Mouse (Mus musculus) right cerebral cortex, postnatal 14 days (tissue): ENCODE measurements at regions not wholly inside any gene's neighbourhood (a gene's known extent, or its start where the extent isn't known, plus 50 kb on each side); places are given as distances from the start of the nearest gene placed in this dataset.
"Not testable (repeated sequence)": the region's sequence is repeated elsewhere in the genome, so short reads cannot be mapped to it uniquely, and the experiment has no call there.

Experiments used
- DNase-seq: peaks from one replicate; pipeline ENCODE4 v3.0.0; 2022

GRCm38 (mm10) chr11:91524019-91524418 is 53.3 kb downstream of the Kif2b start:
- DNase-seq, result no peak

GRCm38 (mm10) chr11:91479236-91479635 is 98.1 kb downstream of the Kif2b start:
- DNase-seq, result no peak

DNA sequence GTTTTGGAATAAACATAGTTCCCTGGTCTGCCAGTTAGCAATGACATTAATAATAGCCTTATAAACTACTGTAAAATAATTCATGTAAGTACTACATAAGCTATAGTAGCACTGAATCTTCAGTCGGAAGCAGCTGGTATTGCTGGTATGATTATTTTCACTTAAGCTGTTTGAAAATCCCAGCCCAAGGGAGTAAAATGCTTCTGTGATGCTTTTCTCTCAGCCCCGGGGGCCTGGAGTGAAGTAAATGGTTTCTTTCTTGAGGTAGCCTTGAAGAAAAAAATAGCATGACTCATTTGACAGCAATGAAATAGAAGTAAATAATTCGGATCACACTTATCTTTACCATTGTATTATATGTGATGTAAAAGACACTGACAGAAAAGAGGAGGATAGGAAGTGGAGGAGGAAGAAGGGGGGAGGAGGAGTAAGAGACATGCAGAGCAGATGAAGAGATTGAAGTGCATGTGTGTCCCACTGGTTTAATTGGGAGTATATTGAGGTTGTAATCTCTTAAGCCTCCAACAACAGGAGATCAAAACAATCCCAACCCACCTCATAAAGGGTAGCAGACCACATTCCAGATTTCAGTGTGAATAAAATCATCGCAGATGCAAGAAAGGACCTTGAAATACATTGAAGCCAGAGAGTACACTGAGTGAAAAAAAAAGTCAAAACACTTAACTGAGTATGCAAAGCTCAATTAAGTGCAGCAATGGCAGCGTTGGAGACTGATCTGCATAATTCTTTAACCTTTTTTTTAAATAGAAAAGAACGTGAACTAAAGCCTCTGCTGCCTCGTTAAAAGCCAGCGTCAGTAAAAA is 113.6 kb downstream of the Kif2b start:
- DNase-seq, result no peak

DNA sequence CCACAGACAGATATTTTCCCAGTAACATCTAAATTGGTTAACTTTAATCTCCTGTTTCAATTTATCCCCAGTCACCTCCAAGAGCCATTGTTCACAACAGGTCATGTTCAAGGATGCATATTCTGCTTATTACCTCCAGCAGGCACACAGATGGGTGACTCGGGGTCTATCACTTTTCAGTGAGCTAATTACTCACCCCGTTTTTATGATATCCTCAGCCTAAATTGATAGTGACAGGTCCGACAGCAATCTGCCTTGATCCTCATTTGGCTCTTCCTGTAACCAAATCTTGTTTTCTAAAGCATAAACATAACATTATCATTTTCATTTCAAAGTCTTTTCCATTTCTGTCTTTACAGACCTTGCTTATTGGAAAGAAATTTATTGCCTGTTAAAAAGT is 115.4 kb downstream of the Kif2b start:
- no peak for DNase-seq

DNA sequence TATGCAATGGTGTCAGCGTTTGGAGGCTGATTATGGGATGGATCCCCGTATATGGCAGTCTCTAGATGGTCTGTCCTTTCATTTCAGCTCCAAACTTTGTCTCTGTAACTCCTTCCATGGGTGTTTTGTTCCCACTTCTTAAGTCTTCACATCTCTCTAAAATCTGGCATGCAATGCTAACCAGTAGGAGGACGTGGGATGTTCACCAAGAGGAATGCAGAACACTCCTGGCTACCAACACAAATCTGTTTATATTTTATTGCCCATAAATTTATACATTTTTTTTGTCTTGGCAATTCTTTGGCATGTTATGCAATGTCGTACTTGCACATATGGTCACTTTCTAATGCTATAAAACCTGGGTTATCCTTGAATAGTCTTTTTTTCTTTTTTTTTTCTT is 135.0 kb downstream of the Kif2b start:
- no peak for DNase-seq

DNA sequence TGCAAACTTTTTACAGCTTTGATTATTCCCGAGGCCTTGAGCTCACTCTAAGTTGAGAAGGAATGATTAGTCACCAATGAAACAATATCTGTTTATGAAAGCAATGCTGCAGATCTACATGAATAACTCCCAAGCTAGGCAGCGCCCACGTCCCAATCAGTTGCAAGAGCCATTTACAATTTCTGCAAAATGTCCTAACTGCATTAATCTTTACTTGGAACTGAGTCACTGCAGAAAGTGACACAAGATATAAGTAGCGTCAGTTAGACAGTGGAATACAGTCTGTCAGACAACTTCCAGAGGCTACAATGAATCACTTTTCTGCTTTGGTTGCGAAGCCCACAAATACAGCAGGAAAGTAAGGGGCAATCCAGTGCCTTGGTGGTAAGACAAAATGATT is 145.2 kb downstream of the Kif2b start:
- DNase-seq, result no peak

DNA sequence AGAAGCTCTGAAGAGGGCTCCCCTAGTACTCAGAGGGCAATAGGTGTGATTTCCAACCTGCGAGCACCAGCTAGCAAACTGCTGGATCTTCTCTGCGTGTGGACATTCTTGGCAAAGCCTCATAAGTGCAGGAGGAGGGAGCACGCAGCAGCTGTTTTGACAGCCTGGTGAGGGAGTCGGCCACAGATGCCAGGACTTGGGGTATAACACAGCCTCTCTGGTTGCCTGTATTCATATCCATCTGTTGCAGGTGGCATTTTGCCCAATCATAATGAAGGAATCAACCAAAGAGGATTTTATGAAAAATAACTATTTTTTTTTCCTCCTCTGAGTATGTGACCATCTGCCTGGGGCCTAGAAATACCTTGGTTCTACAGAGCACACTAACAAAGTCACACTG is 150.6 kb downstream of the Kif2b start:
- DNase-seq, result peak; percentile 50

- DNase-seq, result no peak
These were observed 190.2 kb downstream of the Kif2b start for GRCm38 (mm10) chr11:91387172-91387571.

- no peak for DNase-seq
These were observed 220.3 kb downstream of the Kif2b start for GRCm38 (mm10) chr11:91357029-91357428.

DNA sequence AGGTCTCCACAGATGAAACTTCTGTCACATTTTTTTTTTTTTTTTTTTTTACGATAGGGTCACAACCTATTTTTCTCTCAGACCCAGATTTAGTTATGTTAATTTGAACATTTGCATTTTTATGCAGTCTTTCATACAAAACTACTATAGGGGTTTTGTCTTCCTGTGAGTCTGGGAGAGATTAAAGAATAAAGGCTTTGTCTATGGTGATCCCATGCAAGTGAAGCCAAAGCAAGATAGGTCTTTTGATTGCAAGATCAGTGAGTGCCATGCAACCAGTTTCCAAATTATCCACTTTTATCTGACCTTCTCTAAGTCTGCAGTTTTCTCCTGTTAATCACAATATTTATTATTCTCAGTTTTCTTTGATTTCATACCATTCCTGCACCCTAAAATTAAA is 234.7 kb downstream of the Kif2b start:
- DNase-seq, result no peak

GRCm38 (mm10) chr11:91333056-91333455 is 244.3 kb downstream of the Kif2b start:
- DNase-seq, result no peak

DNA sequence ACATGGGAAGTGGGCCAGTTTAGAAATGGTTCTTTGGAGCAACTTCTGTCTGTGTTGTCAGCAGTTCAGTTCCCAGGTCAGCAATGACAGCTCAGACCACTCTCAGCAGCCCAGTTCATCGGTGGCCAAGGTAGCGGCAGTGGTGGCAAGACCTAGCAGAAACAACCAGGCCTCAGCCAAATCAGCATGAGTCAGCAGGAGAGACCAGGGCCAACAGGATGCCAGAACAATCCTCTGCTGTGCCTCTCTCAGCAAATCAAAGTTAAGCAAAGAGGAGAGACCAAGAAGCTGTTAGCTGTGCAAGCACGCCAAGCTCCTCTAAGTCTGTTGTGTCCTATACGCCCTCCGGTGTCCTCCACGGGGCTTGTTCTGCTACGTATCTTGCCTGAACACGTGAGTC is 249.8 kb downstream of the Kif2b start:
- no peak for DNase-seq

- no peak for DNase-seq
These were observed 267.1 kb downstream of the Kif2b start for GRCm38 (mm10) chr11:91310212-91310742.

GRCm38 (mm10) chr11:91289194-91290123 is 287.9 kb downstream of the Kif2b start:
- peak; percentile 49 for DNase-seq

GRCm38 (mm10) chr11:91286376-91286775 is 291.0 kb downstream of the Kif2b start:
- no peak for DNase-seq

GRCm38 (mm10) chr11:91262216-91262615 is 315.1 kb downstream of the Kif2b start:
- no peak for DNase-seq

DNA sequence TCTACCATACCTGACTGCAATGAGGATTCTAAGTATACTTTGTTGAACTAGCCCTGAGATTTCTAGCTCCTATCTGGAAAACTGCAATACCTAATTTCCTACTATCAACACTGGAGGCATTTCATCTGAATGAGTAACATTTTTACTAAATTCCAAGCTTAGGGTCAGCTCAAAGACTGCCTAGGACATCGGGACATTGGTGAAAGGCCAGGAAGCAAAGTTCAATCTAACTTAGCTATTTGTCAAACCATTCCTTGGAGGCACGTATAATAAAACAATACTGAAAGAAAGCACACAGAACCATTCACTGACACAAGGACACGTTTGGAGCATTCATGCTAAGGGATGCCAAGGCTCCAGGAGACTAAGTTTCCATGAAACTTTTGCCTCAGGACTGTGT is 335.3 kb downstream of the Kif2b start:
- DNase-seq, result not testable (repeated sequence)

- DNase-seq, result no peak
These were observed 361.2 kb downstream of the Kif2b start for GRCm38 (mm10) chr11:91216158-91216557.

DNA sequence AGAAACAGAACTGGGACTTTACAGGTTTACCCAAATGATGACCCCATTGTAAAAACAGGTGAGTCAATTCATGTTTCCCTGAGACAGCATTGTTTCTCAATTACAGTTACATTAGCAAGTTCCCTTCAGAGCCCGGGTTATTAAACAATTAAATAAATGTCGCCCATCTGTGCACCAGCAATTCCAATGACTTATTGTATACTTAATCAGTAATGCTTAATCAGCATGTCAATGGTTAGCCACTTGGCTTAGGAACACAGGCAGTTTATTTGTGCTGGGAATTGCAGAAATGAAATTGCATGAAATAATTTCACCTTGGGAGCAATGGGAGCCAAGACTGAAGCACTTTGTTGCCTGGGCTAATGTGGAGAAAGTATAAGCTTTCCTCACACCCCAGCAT is 364.3 kb downstream of the Kif2b start:
- no peak for DNase-seq

DNA sequence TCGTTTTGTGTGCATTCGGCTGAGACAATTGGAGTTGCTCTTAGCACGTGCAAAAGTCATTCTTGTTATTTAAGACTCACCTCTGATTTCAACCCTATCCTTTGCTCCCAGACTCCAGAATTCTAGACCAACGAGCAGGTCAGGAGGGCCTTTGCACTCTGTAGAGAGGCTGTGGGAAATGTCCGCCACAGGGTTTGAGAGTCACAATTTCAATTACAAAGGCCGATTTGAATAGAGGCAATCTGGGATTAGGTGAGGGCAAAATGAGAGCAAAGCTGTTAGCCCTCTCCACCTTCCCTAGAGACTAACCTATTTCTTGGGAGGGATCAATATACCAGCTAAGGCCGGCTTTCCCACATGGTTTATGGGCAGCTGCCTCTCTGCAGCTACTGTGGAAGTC is 370.9 kb downstream of the Kif2b start:
- no peak for DNase-seq

- DNase-seq, result no peak
These were observed 372.9 kb downstream of the Kif2b start for GRCm38 (mm10) chr11:91204416-91204815.

DNA sequence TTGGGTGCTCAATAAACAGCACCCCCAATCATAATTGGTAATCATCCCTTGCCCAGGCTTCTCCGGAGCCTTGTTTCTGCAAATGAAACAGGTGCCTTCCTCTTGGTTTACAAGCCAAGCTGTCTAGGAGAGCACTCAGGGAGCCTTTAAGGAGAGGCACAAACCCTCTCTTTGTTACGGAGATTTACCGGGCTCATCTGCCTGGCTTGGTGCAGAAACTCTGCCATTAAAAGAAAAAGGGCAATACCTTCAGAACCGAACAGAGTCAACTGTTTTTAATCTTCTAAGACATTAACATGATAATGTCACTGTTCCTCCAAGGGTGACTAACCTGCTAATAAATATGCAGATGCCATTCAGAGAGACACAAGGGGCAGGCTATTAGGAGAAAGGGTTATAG is 380.5 kb downstream of the Kif2b start:
- no peak for DNase-seq

DNA sequence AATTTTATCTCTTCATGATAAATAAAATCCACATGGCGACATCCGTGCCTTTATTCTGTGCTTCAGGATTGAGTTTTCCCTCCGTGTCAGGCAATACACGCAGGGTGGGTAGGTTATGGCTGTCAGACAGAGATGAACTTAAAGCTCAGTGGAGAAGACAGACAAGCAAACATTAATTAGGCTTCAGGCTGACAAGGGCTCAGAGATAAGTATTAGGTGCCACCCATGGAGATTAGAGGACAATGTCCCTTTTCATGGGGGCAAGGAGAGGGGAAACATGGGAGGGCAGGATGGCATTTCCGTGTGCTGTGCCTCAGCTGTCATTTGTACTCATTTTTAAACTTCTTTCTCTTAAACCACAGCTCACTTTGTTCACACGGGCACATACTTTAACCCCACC is 381.0 kb downstream of the Kif2b start:
- DNase-seq, result no peak

DNA sequence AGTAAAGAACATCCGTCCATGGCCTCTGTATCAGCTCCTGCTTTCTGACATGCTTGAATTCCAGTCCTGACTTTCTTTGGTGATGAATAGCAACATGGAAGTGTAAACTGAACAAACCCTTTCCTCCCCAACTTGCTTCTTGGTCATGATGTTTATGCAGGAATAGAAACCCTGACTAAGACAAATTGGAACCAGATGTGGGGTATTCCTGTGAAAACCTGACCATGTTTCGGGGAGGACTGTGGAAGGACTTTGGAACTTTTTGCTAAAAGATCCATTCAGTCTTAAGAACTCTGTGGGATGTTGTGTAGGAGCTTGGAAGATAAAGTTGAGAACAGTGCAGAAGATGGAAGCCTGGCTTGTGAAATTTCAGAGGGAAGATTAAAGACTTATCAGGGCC is 410.0 kb downstream of the Kif2b start:
- not testable (repeated sequence) for DNase-seq
